Mouse (Mus musculus) cerebellum, adult 9-11 months (tissue): ENCODE results near the gene Aip.
A peak's percentile ranks its signal among the peaks of the same experiment; 100 is the strongest.
"Not testable (repeated sequence)": the region's sequence is repeated elsewhere in the genome, so short reads cannot be mapped to it uniquely, and the experiment has no call there.

Experiments used
- DNase-seq: peaks from one replicate; pipeline ENCODE4 v3.0.0; 2022

Aip gene

DNA sequence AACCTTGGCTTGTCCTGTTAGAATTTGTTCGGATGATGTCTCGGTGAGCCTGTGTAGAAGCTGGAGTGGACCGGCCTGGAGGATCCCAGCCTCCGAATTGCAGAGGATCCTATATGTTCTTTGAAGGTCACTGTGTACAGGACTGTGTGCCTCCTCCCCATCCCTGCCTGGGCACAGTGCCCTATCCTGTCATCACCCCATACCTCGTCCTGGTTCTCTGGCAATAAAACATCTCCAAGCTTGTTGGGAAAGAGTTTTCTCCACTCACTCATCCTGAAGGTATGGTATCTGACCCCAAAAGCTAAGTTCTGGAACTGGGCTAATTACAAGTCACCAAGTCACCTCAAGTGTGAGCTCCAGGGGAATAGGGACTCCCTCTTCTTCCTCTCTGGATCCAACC is 38.6 kb downstream of the Aip start:
- DNase-seq = peak; percentile 9

DNA sequence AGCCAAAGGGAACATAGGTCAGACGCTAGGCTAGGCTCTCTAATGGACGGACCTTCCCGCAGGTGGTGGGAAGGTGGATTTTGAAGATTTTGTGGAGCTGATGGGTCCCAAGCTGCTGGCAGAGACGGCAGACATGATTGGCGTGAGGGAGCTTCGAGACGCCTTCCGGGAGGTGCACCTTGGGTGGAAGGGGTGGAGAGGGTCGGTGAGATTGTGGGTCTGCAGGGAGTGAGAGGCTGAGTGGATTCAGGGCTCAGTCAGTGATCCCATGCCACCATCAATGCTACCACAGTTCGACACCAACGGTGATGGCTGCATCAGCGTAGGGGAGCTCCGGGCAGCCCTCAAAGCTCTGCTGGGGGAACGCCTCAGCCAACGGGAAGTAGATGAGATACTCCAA is 39.5 kb downstream of the Aip start:
- DNase-seq = peak; percentile 24

DNA sequence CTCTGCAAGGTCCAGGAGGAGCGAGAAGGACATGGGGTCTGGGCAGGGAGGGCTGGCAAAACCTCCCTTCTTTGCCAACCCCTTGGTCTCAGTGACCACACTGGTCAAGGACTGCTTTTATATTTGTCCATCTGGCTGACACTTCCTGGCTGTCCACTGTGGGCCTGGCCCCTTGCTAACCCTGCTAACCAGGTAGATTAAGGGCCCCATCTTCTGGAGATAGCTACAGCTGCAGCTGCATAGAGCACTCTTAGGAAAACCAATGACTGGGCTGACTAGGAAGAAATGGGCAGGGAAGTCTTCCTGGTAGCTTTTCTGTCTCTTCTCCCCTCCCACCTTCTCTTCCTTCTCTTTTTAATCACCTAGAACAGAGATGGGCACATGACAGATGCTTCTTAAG is 40.7 kb downstream of the Aip start:
- peak; percentile 58 for DNase-seq

DNA sequence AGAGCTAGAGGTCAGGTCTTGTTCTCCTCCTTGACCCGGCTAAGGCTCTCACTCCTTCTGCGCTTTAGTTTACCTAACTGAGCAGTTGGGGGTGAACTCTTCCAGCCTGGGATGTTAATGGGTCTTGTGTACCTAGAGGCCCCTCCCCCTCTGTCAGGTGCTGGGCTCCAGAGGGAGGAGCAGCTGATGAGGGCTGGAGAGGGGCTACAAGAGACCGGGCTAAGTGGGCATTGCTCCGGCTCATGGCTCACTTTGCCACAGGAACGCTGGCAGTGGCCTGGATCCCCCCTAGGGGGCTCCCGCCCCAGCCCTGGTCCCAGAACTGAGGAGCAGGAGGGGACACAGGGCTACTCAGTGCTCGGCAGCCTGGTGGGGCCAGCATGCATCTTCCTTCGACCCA is 41.8 kb downstream of the Aip start:
- no peak for DNase-seq

DNA sequence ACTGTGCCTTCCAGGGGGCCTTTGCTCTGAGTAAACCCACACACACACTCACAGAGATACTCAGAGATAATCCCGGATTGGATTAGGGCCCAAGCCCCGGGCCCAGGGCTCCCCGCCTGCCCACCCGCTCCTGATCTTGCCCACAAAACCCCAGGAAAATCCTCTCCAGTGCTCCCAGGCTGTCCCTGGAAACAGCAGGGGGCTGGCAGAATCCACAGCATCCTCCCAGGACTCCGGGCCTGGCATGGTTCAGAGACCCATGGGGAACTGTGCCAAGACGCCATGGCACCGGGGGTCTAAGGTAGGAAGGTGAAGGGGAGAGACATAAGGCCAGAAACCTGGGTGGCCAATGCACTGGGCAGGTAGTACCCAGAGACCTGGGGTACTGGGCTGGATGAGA is 42.3 kb downstream of the Aip start:
- peak; percentile 69 for DNase-seq

DNA sequence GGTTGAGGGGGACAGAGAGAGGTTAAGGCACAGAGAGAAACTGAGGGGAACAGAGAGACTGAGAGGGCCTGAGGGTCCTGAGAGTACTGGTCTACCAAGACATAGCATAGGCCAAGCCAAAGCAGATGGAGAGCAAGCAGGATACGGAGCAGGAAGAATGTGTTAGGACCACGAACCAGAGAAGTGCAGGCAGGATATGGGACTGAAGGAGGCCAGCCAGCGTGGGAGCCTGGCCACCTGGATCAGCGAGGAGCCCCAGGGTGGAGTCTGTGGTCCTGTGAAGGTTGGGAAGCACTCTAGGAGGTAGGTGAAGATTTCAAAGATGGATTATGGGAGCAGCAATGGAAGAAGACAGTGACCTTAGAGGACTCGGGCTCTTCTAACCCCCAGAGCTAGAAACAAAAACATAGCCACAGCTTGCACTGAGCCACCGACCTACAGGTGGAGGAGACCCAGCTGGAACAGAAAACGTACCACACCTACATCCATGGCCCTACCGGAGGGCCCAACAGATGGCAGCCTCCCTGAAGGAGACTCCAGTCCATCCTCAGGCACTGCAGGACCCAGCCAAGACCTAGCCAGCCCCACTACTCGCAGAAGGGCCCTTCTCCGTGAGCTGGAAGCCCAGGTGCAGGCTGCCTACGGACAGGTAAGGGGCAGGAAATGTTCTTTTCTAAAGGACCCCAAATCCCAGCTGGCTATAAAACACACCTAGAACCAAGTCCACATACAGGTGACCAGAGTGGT is 43.3 kb downstream of the Aip start:
- peak; percentile 63 for DNase-seq

DNA sequence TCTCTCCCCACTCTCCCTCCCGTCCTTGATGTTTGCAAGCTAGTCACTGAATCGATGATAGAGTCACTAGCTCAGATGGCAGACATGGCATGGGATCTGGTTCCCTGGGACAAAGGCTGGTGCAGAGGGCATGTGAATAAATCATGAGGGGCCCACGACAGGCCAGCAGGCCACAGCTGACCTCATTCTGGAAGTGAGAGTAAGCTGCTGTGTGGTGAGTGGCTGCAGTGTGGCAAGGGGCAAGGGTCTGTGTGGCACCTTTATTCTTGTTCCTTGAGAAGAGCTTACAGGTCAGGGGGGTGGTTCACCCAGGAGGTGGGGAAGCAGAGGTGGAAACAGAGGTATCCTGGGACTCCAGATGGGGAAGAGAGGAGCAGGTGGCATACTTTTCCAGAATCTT is 44.3 kb downstream of the Aip start, which contains the start of gene Cabp2:
Cabp2 (plus strand) TSS at position 185 of the 400 bp plus-strand sequence.
- no peak for DNase-seq

DNA sequence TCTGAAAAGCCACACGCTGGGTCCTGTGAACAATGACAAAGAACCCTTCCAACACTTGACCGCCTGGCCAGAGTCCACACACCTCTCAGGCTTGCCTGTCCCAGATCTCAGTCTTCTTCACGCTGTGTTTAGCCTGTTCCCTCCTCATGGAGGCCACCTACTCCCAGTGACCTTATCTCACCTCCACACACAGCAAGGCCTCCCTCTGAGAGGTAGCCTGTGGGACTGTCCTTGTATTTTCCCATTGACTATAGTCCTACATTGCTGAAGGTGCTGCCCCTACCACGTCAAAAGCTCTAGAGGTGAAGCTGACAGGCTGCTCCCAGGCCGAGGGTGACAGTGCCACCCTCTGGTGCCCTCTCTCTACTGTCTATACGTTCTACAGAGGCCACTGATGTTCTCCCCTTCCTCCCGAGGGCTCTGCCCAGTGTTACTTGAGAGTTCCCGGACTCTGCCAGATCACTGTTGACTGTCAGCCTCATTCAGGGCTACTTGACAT is 45.1 kb downstream of the Aip start:
- DNase-seq = peak; percentile 94

DNA sequence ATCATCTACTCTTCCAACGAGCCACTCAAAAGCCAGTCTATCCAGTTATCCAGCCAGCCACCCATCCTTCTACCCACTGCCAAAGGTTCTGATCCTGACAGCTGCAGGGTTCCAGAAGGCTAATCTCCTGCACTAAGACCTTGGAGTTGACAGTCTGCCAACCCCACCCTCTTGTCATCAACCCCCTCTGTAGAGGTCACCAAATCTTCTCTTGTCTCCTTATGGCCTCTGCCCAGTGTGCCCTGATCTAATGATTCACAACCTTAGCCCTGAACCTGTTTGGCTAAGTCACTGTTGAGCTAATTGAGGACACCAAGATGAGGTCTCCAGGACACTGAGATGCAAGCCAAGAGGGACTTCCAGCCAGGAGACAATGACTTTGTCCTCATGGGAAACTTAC is 46.1 kb downstream of the Aip start:
- DNase-seq = peak; percentile 62

DNA sequence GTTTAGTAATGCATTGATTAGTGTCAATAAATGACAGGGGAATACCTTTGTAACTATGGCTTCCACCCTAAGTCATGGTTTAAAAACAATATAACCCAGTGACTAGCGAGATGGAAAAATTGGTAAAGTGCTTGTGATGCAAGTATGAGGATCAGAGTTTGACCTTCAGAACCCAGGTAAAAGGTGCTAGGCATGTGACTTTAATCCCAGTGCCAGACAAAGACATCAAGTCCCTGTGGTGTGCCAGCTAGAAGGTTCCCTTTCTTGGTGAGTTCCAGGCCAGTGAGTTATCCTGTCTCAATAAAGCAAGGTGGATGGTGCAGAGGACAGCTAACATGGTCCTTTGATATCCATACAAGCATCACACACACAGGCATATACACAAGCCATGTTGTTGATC is 50.1 kb downstream of the Aip start:
- DNase-seq = no peak

DNA sequence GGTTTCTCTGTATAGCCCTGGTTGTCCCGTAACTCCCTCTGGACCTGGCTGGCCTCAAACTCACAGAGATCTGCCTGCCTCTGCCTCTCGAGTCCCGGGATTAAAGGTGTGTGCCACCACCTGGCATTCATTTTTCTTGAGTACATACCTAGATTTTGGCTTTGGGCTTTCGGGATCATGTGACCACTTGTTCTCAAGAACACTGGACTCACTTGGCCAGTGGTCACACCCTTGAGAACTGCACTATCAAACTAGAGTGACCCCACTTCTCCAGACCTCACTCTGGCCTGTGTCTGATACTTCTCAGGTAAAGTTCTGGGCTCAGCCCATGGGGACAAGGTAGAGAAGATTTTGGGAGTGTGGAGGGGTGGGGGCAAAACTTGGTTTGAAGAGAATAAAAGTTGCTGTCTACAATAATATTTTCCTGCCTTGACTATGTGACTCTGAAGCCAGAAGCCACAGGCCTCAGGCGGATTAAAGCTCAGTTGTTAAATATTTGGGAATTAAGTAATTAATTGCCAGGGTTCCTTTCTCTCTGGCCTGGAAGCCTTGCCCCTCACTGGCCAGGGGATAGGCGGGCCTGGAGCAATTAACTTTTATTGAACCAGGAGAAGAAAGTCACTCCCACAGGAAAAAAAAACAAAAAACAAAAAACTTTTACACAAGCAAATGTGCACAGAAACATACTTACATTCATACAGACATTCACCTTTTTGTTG is 52.8 kb downstream of the Aip start:
- peak; percentile 13 for DNase-seq

DNA sequence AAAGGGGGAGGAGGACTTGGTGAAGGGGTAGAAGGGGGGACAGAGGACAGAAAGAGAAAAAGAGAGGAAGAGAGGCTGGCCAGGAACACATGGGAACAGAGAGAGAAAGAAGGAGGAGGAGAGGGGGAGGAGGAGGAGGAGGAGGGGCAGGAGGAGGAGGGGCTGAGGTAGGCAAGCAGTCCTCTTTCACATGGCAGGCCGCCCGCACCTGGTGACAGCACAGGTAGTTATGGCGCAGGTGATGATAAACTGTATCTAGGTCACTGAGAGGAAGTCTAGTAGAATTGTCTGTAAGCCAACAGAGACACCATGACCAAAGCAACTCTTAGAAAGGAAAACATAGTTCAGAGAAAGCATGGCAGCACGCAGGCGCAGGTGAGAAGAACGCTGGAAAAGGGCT is 54.3 kb downstream of the Aip start:
- peak; percentile 57 for DNase-seq

DNA sequence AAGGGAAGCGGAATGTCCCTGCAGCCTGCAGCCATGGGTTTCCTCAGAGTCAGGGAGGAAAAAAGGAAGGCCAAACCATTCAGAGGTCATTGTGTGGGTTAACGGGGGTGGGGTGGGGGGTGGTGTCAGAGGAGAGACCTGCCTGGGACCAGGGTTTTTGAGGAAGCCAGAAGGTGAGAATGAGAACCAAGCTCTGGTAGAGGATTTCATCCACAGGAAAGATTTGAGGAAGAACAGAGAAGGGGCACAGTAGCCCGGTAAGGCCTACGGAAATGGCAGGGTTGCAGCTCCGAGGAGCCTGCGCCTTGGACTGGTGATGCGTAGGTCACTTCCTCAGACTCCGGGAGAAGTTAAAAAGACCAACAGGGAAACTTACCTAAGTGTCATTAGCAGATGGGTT is 54.9 kb downstream of the Aip start:
- no peak for DNase-seq

DNA sequence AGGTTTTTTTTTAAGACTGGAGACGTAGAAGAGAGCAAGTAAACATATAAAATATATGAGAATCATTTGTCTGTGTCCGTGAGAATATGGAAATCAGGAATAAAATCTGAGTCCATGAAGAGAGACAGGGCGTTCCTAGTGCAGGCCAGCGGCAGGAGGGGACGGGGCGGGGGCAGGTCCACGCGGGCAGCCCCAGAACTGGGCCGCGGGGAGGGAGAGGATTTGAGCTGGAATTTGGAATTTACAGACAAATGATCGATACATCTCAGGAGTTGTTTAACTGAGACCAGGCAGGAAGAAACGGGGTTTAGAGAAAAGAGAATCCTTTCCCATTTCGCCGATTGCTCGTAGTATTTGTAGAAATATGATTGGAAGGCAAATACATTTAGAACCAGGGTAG is 55.3 kb downstream of the Aip start:
- DNase-seq = no peak

DNA sequence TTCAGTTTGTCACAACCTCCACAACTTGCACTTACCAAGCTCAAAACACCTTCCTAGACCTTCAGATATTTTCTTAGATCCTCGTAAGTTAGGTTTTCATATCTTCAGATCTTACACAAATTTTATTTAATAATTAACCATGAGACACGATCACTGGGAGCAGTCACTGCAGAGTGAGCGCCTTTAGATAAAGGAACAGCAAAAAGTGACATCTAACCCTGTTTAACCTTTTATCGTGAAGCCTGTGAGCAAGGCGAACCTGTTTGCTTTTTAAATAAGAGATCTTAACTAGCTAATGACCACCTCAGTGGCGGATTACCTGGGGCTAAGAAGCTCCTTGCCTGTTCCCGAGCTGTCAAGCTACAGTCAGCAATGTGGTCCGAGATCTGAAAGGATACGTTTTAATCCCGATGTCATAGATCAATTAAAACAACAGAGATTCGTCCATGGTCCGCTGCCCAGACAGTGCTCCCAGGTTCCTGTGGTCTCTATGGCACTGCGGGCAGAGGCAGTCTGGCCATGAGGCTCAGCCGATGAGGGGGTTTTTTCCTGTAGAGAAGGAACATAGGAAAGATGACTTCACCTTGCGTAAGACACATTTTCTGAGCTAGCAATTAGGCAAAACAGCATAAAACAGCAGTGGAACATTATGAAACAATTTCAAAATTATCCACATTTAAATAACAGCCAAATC is 56.8 kb downstream of the Aip start:
- DNase-seq = no peak

DNA sequence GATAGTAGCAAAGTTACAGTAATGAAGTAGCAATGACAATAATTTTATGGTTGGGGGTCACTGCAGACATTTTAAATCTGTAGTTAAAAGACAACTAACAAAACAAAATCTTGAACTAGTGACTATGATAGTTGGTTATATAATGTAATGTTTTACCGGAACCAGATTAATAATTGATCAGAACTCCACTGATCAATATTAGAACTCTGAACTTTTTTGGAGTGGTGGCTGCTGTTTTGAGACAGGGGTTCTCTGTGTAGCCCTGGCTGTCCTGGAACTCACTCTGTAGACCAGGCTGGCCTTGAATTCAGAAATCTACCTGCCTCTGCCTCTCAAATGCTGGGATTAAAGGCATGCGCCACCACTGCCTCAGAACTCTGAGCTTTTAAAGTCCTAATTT is 57.4 kb downstream of the Aip start:
- not testable (repeated sequence) for DNase-seq

DNA sequence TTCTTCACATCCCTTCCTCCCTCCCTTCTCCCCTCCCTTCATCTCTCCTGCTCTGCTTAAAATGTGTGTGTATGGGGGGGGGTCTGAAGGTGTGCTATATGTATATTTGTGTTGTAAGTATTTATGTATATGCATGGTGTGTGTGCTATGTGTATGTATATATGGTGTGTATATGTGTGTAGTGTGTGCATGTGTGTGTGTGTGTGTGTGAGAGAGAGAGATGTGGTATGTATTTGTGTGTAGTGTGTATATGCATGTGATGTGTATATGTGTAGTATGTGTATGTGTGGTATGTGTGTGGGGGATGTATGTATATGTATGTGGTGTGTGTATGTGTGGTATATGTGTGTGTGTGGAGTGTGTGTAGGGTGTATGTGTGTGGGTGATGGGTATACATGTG is 58.8 kb downstream of the Aip start:
- DNase-seq = no peak

DNA sequence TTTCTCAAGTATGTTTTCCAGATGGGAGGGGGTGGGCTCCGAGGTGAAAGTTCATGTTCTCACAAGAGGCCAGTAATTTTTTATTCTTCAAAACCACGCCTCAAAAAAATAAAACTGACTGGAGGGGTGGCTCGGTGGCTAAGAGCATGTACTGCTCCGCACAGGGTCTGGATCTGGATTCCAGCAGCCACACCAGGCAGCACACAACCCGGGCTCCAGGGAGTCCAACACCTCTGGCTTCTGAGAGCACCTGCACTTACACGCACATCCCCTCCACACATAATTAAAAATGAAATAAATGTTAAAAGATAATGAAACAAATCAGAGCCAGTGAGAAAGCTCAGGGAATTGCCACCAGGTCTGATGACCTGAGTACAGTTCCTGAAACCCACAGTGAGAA is 59.4 kb downstream of the Aip start:
- no peak for DNase-seq

DNA sequence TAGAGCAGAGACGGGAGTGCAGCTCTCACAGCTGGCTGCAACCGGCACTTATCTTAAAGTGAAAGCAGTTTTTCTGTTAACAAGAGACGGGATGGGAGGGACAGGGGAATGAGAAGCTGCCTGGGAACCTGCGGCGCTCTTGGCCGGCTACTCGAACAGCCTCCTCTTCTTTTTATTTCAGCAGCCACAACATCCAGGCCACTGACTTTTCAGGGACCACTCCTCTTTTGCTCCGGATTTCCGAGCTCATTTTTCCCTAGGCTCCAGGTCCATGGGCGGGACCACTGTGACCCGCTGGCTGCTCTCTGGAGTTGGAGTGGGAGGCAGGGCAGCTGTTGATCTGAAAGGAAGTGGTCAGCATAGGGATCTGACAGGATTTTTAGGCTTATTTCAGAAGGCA is 61.2 kb downstream of the Aip start:
- not testable (repeated sequence) for DNase-seq
